Mouse (Mus musculus) stomach, embryonic 14.5 days (tissue): ENCODE measurements at regions not wholly inside any gene's neighbourhood (a gene's known extent, or its start where the extent isn't known, plus 50 kb on each side); places are given as distances from the start of the nearest gene placed in this dataset.

Experiments
- ATAC-seq: fragments of 200-750 bp; cut with Nextera tagmentation; 2 replicates; pipeline ENCODE4 v1.8.0; 2017; ENCODE audit warnings: low read depth, moderate TSS enrichment; ENCODE audit not compliant: insufficient number of reproducible peaks, insufficient read depth, low FRiP score
- H3K27ac ChIP-seq: fragments of 300-500 bp; sonication (generic); 2 replicates; pipeline ENCODE4 v1.5.1; 2014; ENCODE audit warnings: mild to moderate bottlenecking, low read length, moderate library complexity, mixed read lengths
- H3K27me3 ChIP-seq: fragments of 300-500 bp; sonication (generic); 2 replicates; pipeline ENCODE4 v1.6.1; 2014; ENCODE audit warnings: low read length, control low read depth, mixed read lengths; ENCODE audit not compliant: control insufficient read depth, insufficient read depth
- H3K36me3 ChIP-seq: fragments of 300-500 bp; sonication (generic); 2 replicates; pipeline ENCODE4 v1.6.1; 2014; ENCODE audit warnings: mild to moderate bottlenecking, control low read depth, low read length, moderate library complexity, mixed read lengths; ENCODE audit not compliant: control insufficient read depth, insufficient read depth
- H3K4me1 ChIP-seq: fragments of 300-500 bp; sonication (generic); 2 replicates; pipeline ENCODE4 v1.6.1; 2014; ENCODE audit warnings: low read length, control low read depth, mixed read lengths; ENCODE audit not compliant: control insufficient read depth, insufficient read depth
- H3K4me2 ChIP-seq: fragments of 300-500 bp; sonication (generic); replicated peaks from 2 replicates; pipeline ENCODE4 v1.6.1; 2014; ENCODE audit warnings: low read depth, low read length, control low read depth
- H3K4me3 ChIP-seq: fragments of 300-500 bp; sonication (generic); 2 replicates; pipeline ENCODE4 v1.5.1; 2014; ENCODE audit warnings: low read depth, low read length, control low read depth
- H3K9ac ChIP-seq: fragments of 300-500 bp; sonication (generic); replicated peaks from 2 replicates; pipeline ENCODE4 v1.6.1; 2014; ENCODE audit warnings: low read depth, mild to moderate bottlenecking, control low read depth, low read length, moderate library complexity, mixed read lengths
- H3K9me3 ChIP-seq: fragments of 300-500 bp; sonication (generic); 2 replicates; pipeline ENCODE4 v1.6.1; 2016; ENCODE audit warnings: low read depth, low read length, control low read depth; ENCODE audit not compliant: control insufficient read depth
- WGBS: fragments of 180-500 bp; shearing (Covaris S2); extraction: QIAGEN DNeasy Blood & Tissue Kit; methylation state at CpG from one replicate; pipeline ENCODE4 v1.1.7; 2014; 5-methylcytosine and 5-hydroxymethylcytosine counted together

GRCm38 (mm10) chr1:138011581-138011980, 163.9 kb downstream of the Ptprc start:
- Histone ChIP-seq H3K4me3 (no peak overlapping the region), H3K27ac (no peak overlapping the region), H3K4me2 (no peak overlapping the region), H3K36me3 (no peaks in the 10 kb centered on the region), H3K9ac (no peak overlapping the region), H3K27me3 (no peaks in the 10 kb centered on the region), H3K9me3 (no peaks in the 10 kb centered on the region), H3K4me1 (no peaks in the 10 kb centered on the region)
- WGBS, result 56% methylated on average over 1 of the region's 1 CpGs
- no peak for ATAC-seq

DNA sequence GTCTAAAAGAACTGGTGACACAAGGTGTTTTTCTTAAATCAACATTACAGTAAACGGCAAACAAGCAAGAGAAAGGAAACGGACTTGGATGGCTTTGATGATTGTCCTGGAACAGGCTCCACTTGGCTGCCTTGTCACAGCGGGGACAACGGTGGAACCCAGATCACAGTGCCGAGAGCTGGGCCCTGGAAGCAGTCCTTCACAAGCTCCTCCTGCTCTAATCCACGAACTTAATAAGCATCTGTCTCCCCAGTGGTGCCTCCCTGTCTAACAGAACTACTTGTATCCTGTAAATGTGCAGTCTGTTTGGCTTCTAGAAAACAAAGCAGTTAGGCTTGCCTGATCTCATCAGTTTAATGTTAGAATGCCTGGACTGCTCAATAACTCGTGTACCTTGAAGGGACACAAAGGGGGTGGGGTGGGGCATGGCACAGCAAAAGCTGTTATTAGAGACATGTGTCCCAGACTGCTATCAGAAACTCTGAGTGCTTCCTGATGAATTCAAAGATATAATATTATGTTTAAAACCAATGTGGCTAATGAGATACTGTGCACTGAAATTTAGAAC, 164.5 kb downstream of the Ptprc start:
- H3K4me3 ChIP-seq, result no peak overlapping the region
- H3K36me3 ChIP-seq, result no peaks in the 10 kb centered on the region
- 52% methylated on average over 7 of the region's 7 CpGs for WGBS
- H3K27me3 ChIP-seq, result no peaks in the 10 kb centered on the region
- H3K9ac ChIP-seq, result no peak overlapping the region
- ATAC-seq, result no peak
- no peak overlapping the region for H3K27ac ChIP-seq
- no peak overlapping the region for H3K4me2 ChIP-seq
- H3K4me1 ChIP-seq, result no peaks in the 10 kb centered on the region
- no peaks in the 10 kb centered on the region for H3K9me3 ChIP-seq

DNA sequence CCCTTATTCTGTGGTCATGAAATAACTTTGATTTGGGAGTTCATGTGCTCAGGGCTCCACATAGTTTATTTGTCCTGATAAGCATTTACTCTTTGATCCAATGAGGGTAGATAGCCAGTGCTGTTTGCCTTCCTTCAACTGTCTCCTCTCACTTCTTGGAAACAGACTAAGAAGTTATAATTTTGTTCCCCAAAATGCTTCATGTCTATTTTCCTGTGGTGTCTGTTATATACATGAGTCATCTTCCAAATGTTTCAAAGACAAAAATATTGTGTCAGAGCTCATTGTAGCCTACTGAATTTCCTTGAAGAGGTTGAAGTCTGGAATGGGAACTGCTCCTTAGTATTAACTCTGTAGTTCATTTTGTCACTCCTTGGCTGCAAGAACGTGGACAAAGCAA, 168.7 kb downstream of the Ptprc start:
- Histone ChIP-seq H3K9ac (no peak overlapping the region), H3K9me3 (no peaks in the 10 kb centered on the region), H3K27ac (no peak overlapping the region), H3K4me2 (no peak overlapping the region), H3K27me3 (no peaks in the 10 kb centered on the region), H3K4me1 (no peaks in the 10 kb centered on the region), H3K36me3 (no peaks in the 10 kb centered on the region), H3K4me3 (no peak overlapping the region)
- no peak for ATAC-seq
- WGBS, result 45% methylated on average over 1 of the region's 1 CpGs

DNA sequence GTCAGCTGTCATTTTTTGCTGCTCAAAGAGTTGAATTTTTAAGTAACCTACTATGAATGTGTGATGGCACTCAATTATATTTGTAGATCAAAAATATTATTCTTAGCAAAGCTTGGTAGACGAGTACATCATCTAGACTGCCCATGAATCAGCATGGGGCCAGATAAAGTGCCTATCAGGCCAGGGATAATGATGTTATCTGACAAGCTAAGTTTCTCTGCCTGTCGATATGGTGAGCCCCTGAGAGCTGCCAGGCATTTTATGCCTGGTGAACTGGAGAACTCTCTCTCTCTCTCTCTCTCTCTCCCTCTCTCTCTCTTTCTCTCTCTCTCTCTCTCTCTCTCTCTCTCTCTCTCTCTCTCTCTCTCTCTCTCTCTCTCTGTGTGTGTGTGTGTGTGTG, 171.2 kb downstream of the Ptprc start:
- Histone ChIP-seq H3K9ac (no peak overlapping the region), H3K4me3 (no peak overlapping the region), H3K36me3 (no peaks in the 10 kb centered on the region), H3K9me3 (no peaks in the 10 kb centered on the region), H3K27me3 (no peaks in the 10 kb centered on the region), H3K4me2 (no peak overlapping the region), H3K27ac (no peak overlapping the region), H3K4me1 (no peaks in the 10 kb centered on the region)
- 51% methylated on average over 2 of the region's 2 CpGs for WGBS
- no peak for ATAC-seq

- no peaks in the 10 kb centered on the region for H3K27me3 ChIP-seq
- no peak overlapping the region for H3K4me3 ChIP-seq
- no peaks in the 10 kb centered on the region for H3K36me3 ChIP-seq
- no peaks in the 10 kb centered on the region for H3K4me1 ChIP-seq
- ATAC-seq, result no peak
- 68% methylated on average over 3 of the region's 3 CpGs for WGBS
- H3K27ac ChIP-seq, result no peak overlapping the region
- no peaks in the 10 kb centered on the region for H3K9me3 ChIP-seq
- no peak overlapping the region for H3K9ac ChIP-seq
- H3K4me2 ChIP-seq, result no peak overlapping the region
Observed at GRCm38 (mm10) chr1:137999268-137999900, 176.1 kb downstream of the Ptprc start.

DNA sequence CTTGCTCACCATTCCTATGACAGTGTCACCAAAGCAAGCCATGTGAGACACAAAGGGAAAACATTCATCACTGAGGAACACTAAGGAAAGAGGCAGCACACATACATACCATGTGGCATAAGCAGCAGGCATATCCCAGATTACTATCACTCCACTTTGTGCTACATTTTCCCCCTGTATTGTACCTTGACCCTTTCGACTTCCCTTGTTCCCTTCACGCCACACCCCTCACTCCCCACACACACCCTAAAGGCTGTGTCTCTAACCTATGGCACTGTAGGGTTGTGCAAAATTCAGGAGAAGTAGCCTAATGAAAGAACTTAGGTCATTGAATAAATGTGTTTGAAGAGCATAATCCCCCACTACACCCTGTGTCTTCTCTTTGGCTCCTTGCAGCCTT, 179.5 kb downstream of the Ptprc start:
- Histone ChIP-seq H3K36me3 (no peaks in the 10 kb centered on the region), H3K9me3 (no peaks in the 10 kb centered on the region), H3K4me3 (no peak overlapping the region), H3K4me1 (no peaks in the 10 kb centered on the region), H3K4me2 (no peak overlapping the region), H3K27me3 (no peaks in the 10 kb centered on the region), H3K27ac (no peak overlapping the region), H3K9ac (no peak overlapping the region)
- ATAC-seq, result no peak
- 92% methylated on average over 2 of the region's 2 CpGs for WGBS

DNA sequence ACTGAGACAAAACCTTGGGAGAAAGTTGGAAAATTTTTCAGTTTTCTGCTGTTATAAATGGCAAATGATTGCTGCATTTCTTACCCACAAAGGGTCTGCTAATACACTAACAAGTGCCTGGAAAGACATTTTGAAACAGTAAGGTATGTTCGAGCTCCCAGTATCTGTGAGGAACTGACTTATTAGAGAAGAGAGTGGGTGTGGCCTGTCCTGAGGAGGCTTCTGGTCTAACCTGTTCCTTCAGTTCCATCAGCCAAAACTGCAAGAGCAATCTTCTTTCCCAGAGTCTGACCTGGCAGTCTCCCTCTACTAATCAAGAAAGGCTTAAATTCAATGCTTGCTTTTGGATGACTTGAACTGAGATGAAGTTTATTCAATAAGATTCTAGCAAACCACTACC, 183.6 kb downstream of the Ptprc start:
- no peaks in the 10 kb centered on the region for H3K4me1 ChIP-seq
- WGBS, result 79% methylated on average over 1 of the region's 1 CpGs

GRCm38 (mm10) chr1:137991412-137991811, 184.1 kb downstream of the Ptprc start:
- ATAC-seq, result no peak
- Histone ChIP-seq H3K9me3 (no peaks in the 10 kb centered on the region), H3K4me1 (no peaks in the 10 kb centered on the region), H3K36me3 (0 out of 2 replicates have a peak, but pooled peaks cover 2% of the 10 kb centered on the region), H3K9ac (no peak overlapping the region), H3K27me3 (no peaks in the 10 kb centered on the region), H3K4me2 (no peak overlapping the region), H3K27ac (no peak overlapping the region), H3K4me3 (no peak overlapping the region)
- 86% methylated on average over 5 of the region's 5 CpGs for WGBS

More for the DNA sequence above, 183.6 kb downstream of the Ptprc start:
- no peak for ATAC-seq
- Histone ChIP-seq H3K4me3 (no peak overlapping the region), H3K36me3 (0 out of 2 replicates have a peak, but pooled peaks cover 2% of the 10 kb centered on the region), H3K9me3 (no peaks in the 10 kb centered on the region), H3K9ac (no peak overlapping the region), H3K4me2 (no peak overlapping the region), H3K27ac (no peak overlapping the region), H3K27me3 (no peaks in the 10 kb centered on the region)

GRCm38 (mm10) chr1:137973406-137973805, 202.1 kb downstream of the Ptprc start:
- Histone ChIP-seq H3K9ac (no peak overlapping the region), H3K27me3 (no peaks in the 10 kb centered on the region), H3K36me3 (no peaks in the 10 kb centered on the region), H3K27ac (no peak overlapping the region), H3K4me3 (no peak overlapping the region), H3K4me2 (no peak overlapping the region), H3K9me3 (no peaks in the 10 kb centered on the region), H3K4me1 (peaks cover 3% of the 10 kb centered on the region; the same call in 1 of the 2 replicates)
- ATAC-seq, result no peak
- WGBS, result 33% methylated on average over 3 of the region's 3 CpGs
